Mouse (Mus musculus) testis, postnatal 10 days (tissue): ENCODE data around the gene Tbx10.
A peak's percentile ranks its signal among the peaks of the same experiment; 100 is the strongest.
"Not testable (repeated sequence)": the region's sequence is repeated elsewhere in the genome, so short reads cannot be mapped to it uniquely, and the experiment has no call there.

Experiments used
- DNase-seq: peaks from one replicate; pipeline ENCODE4 v3.0.0; 2021; ENCODE audit warnings: low spot score

Gene Tbx10

GRCm38 (mm10) chr19:4003641-4004040, 11.1 kb downstream of the Tbx10 start:
- peak; percentile 41 for DNase-seq

DNA sequence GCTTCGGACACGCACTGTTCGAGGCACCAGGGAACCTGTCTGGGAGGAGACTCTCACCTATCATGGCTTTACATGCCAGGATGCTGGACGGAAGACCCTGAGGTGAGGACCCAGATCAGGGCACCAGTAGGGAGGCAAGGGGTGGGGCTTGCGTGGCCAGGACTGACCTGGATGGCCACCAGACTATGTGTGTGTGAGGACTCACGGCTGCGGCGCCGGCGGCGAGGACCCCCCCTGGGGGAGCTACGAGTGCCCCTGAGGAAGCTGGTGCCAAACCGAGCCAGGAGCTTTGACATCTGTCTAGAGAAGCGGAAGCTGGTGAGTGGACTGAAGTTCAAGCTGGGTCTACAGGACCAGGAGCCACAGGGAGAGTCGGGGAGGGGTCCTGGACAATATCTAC, 11.8 kb downstream of the Tbx10 start:
- DNase-seq, result peak; percentile 46

DNA sequence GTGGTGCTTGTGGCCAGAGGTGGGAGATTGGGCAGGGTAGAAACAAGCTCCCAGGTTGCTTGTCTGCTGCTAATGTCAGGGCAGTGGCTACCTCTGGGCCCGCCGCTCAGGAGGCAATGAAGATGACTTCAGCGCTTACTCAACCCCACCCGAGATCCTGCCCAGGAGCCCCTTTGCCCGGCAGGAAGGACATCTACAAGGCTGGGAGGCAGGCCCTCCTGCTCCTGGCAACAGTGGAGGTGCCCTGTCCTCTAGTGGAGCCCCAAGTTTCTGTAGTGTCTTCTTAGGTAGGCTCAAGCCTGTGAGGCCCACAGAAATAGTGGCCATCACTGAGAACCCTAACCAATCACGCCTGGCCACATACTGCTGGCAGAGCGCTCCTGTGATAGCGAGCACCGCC, 12.5 kb downstream of the Tbx10 start:
- DNase-seq, result peak; percentile 36

GRCm38 (mm10) chr19:4005971-4006370, 13.4 kb downstream of the Tbx10 start:
- DNase-seq, result peak; percentile 39

DNA sequence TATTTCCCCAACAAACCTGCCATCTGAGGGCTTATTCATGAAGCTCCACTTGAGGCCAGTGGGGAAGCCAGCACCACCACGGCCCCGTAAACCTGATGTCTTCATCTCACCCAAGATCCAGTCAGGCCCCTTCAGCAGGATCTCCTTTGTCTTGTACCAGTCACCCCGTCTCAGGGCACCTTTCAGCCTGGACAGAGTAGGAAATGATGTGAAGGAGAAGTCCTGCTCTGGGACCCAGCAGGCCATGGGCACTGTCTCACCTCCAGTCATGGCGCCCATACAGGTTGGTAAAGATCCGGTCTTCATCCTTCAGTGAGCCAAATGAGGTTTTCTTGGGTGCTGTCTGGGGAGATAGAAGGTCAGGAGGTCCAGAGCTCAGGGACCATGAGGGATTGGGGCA, 18.5 kb downstream of the Tbx10 start:
- no peak for DNase-seq

DNA sequence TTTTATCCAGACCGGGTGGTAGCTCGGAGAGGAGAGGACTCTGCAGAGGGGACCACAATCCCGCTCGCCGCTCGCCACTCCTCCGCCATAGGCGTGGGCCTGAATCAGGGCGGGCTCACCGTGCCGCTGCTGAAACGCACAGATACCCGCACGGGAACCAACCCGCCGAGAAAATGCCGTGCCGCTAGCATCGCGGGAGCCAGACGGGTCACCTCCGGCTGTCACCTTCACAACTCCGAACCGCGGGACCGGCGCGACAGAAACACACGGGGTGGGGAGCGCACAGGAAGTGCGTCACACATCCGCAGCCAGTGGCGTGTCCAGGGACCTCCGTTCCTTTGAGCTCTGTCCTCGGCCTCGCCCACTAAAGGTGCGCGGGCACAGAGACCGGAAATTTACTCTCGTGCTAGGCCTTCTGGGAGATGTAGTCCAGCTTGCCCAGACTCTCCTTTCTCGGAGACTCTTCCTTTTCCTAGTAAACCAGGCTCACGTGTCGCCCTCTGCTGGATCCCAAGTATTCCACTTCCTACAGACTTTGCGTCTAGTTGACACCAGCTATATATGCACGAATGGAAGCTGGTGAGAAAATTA, 20.0 kb downstream of the Tbx10 start, which contains the start of gene Ndufv1:
TSS of gene Ndufv1 (minus strand) at position 375 of the 591 bp plus-strand sequence.
- peak; percentile 95 for DNase-seq

GRCm38 (mm10) chr19:4013066-4013465, 20.5 kb downstream of the Tbx10 start:
- no peak for DNase-seq

DNA sequence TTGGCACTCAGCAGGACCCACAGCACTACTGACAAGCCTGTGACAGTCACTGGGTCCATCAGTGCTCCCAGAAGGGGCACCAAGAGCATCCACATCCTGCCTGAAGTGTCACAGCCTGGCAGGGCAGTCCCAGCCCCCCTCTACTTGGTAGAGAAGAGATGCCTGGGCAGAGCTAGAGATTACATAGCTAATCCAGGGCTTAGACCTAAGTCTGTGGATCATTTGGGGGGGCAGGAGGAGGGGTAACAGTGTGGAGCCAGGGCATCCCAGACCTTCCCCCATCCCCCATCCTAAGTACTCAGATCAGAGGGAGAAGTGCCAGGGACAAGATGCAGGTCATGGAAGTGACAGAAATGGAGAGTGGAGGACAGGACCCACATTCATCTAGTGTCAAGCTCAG, 22.2 kb downstream of the Tbx10 start:
- DNase-seq, result no peak

GRCm38 (mm10) chr19:4015635-4016034, 23.1 kb downstream of the Tbx10 start:
- DNase-seq, result no peak

- no peak for DNase-seq
Observed at GRCm38 (mm10) chr19:4017921-4018587, 25.5 kb downstream of the Tbx10 start.

DNA sequence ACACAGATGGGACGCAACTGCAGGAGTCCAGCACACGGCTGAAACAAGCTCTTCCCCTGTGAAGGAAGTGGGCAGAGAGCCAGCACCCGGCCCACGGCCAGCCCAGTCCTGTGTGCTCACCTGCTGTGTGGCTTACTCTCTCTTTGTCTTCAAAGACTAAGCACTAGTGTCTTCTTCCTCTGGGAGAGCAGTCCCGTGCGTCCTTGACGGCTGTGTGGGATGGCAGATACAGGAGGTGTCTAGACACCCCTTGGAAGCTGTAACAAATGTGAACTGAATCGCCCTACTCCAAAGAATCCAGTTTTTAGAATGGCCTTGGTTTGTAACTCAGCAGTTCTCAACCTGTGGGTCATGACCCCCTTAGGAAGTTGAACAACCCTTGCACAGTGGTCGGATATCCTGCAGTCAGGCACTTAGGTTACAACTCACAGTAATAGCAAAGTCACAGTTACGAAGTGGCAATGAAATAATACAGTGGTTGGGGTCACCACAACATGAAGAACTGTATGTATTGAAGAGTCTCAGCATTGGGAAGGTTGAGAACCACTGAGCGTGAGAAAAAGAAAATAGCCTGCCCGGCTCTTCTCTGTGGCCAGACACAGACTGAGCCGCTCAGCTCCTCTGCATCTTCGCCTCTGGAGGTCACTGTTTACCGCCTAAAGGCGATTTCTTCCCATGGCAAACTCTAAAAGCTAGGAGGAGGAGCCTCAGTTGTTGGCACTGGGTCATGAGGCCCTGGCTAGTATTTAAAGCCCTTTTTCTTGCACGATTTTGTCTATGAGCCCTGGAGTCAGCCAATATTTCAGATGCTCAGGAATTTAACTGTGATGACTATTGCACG, 26.4 kb downstream of the Tbx10 start:
- DNase-seq, result peak; percentile 86

GRCm38 (mm10) chr19:4023185-4023584, 30.6 kb downstream of the Tbx10 start:
- no peak for DNase-seq

DNA sequence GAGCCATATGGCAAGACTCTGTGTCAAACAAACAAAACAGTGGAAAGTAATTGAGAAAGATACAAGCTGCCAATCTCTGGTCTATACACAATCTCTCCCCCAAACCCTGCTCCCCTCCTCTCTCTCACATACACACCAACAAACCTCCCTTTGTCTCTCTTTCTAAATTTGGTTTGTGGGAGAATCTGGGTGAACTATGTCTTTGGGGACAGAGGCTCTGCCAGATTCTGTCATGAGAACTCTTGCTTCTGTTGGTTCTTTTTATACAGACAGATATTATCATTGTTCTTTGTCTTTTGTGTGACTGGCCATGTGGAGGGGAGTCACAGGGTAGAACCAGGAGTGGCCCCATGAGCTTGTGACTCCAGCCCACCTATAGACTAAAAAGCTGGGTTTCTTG, 35.0 kb downstream of the Tbx10 start:
- DNase-seq, result no peak

DNA sequence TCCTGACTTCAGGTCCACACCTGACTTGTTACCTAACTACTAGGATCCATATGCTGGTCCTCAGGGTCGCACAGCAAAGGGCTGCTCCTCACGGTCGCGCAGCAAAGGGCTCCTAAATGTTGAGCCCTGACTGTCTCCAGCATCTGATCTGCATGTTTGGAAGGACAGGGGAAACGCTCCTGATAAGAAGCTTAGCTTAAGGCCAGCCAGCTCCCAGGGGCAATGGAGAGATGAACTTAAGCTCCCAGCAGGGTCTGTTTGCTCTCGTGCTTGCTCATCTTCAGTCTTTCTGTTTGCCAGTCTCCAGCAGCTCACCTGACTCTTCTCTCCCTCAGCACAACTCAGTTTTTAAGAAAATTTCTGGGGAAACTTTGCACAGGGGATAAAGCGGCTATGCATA, 40.1 kb downstream of the Tbx10 start:
- DNase-seq, result peak; percentile 34

DNA sequence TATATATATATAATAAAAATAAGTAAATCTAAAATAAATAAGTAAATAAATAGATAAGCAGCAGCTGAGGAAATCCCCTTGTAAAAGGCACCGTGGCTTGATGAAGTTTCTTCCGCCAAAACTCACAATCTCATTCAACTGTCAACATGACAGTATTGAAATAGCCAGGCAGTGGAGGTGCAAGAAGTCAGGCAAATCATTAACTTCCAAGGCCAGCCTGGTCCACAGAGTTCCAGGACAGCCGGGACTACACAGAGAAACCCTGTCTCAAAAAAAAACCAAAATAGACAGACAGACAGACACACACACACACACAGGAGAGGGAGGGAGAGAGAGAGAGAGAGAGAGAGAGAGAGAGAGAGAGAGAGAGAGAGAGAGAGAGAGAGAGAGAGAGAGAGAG, 40.7 kb downstream of the Tbx10 start:
- peak; percentile 38 for DNase-seq

DNA sequence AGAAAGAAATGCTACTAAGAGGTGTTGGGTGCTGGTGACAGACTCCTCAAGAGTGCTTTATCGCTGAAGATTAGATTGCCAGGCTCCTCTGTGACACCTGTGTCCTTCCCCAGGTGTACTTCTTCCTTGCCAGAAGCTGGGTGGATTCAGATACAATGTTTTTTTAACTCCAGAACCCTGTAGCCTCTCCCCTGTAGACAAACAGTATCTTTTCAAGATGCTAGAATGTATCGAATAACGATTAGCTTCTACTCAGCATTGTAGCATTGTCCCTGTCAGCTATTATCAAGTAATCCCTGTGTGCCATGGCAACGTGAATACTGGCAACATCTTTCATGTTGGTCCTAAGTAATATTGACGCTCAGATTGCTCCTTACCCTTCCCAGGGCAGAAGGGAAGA, 41.2 kb downstream of the Tbx10 start:
- no peak for DNase-seq

GRCm38 (mm10) chr19:4036327-4037045, 43.9 kb downstream of the Tbx10 start:
- DNase-seq, result peak; percentile 44

GRCm38 (mm10) chr19:4037154-4037787, 44.7 kb downstream of the Tbx10 start:
- DNase-seq, result not testable (repeated sequence)

GRCm38 (mm10) chr19:4037788-4038232, 45.3 kb downstream of the Tbx10 start, which contains the start of gene Gstp1:
Gstp1 (minus strand) TSS chr19:4037985.
- DNase-seq, result peak; percentile 88

GRCm38 (mm10) chr19:4040941-4041340, 48.4 kb downstream of the Tbx10 start:
- peak; percentile 37 for DNase-seq

- not testable (repeated sequence) for DNase-seq
Observed at GRCm38 (mm10) chr19:4041500-4041899, 48.9 kb downstream of the Tbx10 start.

GRCm38 (mm10) chr19:4042124-4042523, 49.6 kb downstream of the Tbx10 start:
- peak; percentile 43 for DNase-seq
